Mouse (Mus musculus) lung, postnatal 14 days (tissue): Measurements from ENCODE around the gene Cyp27a1.

Experiments used
- DNase-seq: peaks from one replicate; pipeline ENCODE4 v3.0.0; 2021

Gene Cyp27a1

DNA sequence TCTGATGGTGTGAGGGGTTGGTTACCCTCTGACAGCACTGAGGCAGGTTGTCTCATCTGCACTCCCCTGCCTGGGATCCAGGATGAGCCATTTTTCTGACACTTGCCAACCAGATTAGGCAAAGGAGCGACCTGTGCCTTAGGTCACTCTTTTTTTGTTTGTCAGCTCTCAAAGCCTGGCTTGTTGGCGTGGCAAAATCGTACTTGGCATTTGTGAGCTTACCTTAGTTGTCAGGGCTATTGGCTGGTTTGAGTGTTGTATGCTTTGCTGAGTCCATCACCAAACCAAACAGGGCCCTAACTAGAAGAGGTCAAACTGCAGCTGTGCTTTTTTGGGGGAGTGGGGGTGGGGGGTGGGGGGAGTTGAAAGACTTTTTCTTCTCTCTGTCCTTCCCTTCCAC, 5.9 kb downstream of the Cyp27a1 start:
- no peak for DNase-seq

DNA sequence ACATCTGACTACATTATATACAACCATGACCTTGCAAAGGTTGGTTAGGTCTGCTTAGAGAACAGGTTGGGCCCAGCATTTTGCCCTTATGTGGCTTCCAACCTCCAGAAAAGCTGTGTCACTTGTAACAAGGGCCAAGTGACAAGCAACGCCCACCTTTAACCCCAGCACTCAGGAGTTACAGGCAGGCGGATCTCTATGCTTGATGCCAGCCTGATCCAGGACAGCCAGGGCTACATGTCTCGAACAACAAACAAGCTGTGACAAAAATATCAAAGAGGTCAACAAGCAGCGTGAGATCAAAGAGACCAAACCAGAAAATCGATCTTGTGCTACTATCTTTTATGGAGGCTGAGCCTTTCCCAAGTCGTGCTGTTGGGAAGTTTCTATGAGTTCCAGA, 8.3 kb downstream of the Cyp27a1 start:
- DNase-seq: no peak

DNA sequence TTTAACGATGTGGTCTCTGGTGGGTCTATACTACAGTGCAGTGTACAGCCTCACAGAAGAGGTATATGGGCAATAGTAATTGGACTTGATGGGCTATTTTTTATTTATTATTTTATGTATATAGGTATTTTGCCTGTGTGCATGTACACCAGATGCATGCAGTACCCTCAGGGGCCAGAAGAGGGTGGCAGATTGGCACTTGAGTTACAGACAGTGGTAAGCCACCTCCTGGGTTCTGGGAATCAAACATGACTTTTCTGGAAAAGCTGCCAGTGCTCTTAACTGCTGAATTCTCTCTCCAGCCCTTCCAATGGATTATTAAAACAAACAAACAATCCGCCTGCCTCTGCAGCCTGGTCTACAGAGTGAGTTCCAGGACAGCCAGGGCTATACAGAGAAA, 10.4 kb downstream of the Cyp27a1 start:
- peak; percentile 16 for DNase-seq

DNA sequence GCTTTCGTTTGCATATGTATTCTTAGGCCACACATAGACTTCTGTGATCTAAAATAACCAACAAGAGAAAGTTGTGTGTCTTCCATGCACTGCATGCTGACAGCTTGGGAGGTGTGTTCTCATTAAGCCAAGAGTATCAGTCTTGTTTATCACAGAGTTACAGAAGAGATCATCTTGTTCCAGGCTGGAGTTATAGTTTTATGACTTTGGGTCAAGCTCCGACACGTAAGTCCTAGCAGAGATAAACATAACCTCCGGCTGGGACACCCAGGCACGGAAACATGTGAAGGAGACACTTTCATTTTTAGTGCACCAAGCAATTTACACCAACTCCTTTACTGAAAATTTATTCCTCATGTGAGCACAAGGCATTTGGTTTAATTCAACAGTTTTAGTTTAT, 12.7 kb downstream of the Cyp27a1 start:
- DNase-seq: no peak

DNA sequence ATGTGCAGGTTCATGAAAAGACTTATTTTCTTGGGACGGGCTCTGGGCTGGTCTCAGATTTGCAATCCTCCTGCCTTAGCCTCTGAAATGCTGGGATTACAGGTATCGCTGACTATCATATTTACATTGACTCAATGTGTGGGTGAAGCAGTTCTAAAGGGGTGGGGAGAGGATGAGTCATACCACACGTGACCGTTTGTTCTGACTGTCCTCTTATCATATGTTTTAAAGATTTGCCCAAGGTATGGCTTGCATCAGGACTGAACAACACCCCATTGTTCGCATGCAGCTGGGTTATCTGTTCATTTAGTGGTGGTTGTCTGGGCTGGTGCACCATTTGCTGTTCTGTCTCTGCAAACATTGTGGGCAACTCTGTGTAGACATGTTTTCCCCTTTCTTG, 13.3 kb downstream of the Cyp27a1 start:
- no peak for DNase-seq

DNA sequence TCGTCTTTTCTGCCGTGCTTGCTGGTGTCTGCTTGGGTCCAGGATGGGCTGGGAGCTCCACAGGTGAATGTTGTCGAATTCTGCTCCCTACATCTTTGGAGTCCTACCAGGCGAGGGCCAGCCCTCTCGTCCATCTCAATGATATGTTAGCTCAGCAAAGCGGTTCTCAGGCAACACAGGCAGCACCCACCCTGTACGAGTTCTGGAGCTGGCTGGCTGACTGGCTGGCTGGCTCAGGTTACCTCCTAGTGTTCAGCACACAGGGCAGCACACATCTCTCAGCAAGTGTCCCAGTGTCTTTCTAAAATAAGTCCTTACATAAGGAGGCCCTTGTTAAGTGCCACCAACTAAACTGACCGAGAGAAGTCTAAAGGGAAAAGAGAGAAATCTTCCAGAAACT, 15.1 kb downstream of the Cyp27a1 start:
- DNase-seq: no peak

DNA sequence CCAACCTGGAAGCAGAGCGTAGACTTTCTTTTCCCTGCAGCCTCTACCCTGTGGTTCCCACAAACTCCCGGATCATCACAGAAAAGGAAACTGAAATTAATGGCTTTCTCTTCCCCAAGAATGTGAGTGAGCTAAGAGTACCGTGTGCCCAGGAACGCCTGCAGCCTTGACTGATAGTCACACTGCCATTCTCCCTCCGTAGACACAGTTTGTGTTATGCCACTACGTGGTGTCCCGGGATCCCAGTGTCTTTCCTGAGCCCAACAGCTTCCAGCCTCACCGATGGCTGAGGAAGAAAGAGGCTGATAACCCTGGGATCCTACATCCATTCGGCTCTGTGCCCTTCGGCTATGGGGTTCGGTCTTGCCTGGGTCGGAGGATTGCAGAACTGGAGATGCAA, 23.6 kb downstream of the Cyp27a1 start:
- no peak for DNase-seq

DNA sequence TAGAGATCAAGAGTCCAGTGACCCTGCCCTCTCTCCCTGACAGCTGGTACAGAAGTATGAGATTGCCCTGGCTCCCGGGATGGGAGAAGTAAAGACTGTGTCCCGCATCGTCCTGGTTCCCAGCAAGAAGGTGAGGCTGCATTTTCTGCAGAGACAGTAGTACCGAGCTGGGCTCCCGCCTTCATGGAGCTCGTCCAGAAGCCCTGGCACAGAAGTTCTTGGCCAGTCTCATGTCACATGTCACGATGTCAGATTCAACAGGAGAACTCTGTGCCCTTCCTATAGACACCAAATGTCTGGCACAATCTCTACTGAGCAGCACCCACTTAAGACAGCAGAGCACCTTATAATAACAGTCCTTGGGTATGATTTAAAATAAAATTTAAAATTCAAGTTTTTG, 24.1 kb downstream of the Cyp27a1 start:
- DNase-seq: no peak

DNA sequence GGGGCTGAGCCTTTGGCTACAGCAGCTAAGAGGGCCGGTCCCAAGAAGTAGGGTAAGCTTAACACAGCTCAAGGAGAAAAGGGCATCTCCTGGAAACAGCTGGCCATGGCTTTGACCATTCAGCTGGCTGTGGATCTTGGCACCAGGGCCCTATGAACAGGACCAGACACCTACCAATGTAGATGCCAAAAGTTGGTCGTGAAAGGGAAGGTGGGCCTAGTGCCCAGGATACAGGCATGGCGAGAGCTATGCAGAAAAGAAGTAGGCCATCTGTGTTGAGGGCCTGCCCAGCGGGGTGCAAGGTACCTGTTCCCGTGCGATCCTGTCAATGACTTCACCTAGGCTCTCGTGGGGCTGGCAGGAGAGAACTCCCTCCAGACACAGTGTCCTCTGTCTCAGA, 27.5 kb downstream of the Cyp27a1 start:
- no peak for DNase-seq

DNA sequence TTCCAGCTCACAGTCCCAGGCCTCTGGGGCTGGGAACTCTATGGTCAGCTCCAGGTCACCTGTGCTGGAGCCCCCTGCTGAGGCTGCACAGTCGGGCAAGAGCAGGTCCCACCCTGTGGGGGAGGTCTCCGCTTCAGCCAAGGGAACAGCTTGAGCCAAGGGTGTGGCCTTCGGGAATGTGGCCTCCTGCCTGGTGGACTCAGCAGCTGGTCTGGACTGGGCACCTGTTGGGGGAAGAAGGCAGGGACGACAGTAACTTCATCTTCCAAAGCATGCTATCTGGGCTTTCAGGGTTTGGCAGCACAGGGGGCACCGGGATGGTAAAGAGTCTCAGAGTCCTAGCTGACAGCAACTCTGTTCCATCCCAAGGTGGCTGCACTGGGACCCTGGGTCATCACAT, 34.0 kb downstream of the Cyp27a1 start:
- DNase-seq: no peak

DNA sequence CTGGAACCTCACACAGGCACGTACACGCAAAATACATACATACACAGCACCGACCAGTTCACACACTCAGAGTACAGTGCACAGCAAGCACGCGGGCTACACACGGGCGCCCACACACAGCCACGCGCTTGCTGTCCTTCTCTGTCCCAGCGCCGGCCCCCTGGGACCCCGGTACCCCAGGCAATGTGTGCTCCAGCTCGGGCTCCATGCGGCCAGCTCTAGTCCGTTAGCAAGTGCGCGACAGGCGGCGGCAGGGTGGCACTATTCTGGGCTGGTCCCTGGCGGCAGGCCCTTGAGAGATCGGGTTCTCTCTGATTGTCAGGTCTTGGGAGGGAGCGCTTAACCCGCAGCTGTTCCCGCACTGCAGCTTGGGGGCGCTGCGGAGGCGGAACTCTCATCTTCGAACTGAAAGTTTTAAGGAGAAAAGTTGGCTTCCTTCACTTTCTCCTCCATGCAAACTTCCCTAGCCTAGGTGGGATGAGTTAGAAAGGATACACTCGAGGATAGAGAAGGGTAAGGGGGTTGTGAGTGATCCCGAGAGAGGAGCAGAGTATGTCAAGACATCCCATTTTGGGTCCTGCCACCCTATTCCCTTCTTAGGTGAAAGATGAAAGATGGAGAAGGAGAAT, 35.4 kb downstream of the Cyp27a1 start, which contains the start of gene Prkag3:
Prkag3 (minus strand) TSS at position 579 of the 629 bp plus-strand sequence.
- DNase-seq: peak; percentile 66

DNA sequence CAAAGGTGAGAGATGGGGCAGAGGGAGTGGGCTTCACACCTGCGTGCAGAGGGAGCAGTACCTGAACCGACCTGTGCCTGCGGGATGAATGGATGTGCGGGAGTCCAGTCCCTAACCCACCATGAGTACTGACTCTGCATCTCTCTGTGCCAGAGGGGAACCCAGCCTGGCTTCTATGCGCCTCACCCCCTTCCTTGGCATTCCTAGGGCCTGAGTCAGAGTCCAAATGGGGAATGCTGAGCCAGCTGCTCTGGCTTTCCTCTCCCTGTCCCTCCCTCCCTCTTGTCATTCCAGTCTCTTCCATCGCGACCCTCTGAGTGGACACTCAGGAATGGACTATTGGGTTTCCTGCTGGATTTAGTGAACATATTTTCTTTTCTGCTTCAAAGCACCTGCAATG, 35.9 kb downstream of the Cyp27a1 start:
- DNase-seq: peak; percentile 70

DNA sequence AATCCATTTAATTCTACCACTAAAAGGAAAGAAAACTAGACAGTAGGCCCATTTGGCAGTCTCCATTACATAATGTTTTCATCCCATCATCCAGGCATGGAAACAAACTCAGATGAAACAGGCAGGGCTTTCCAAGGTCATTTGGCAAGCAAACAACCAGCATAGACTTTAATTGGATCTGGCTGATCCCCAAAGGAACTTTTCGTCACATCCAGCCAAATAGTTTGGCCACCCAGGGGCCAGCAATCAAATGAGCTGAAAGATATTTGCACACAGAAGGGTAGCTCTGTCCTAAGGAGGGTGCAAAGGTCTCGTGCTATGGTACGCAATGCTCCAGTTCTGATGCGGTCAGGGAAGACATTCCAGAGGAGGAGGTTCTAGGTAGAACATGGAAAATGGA, 37.3 kb downstream of the Cyp27a1 start:
- peak; percentile 17 for DNase-seq

DNA sequence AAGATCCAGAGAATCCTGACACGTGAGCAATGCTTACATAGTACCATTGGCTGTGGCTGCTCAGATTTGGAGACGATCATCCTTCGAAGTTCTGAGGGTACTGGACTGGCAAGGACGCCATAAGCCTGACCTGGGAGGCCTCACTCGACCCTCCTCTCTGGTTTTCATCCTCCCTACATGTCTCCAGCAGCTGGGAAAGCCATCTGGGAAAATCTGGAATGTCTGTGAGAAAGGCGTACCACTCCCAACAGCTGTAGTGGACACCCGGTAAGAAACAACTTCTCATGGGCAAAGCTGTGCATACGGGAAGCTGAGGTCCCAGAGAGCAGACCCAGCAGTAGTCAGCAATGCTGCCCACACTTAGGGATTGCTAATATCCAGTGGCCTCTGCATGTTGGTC, 38.8 kb downstream of the Cyp27a1 start:
- no peak for DNase-seq

DNA sequence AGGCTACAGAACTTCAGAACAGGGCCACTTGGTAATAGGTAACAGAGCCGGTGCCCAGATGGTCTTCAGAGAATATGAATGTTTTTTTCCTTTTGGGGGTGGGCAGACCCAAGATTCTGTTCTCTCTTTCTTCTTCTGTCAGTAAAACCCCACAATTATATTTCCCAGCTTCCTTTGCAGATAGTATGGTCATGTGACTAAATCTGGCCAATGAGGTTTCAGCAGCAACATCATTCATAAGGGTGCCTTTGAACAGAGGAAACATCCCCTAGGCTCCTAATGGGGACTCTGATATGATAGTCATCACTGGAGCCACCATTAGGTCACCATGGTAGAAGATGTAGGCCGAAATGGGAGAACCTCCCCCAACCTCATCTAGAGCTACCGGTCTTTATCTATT, 39.5 kb downstream of the Cyp27a1 start:
- DNase-seq: no peak

DNA sequence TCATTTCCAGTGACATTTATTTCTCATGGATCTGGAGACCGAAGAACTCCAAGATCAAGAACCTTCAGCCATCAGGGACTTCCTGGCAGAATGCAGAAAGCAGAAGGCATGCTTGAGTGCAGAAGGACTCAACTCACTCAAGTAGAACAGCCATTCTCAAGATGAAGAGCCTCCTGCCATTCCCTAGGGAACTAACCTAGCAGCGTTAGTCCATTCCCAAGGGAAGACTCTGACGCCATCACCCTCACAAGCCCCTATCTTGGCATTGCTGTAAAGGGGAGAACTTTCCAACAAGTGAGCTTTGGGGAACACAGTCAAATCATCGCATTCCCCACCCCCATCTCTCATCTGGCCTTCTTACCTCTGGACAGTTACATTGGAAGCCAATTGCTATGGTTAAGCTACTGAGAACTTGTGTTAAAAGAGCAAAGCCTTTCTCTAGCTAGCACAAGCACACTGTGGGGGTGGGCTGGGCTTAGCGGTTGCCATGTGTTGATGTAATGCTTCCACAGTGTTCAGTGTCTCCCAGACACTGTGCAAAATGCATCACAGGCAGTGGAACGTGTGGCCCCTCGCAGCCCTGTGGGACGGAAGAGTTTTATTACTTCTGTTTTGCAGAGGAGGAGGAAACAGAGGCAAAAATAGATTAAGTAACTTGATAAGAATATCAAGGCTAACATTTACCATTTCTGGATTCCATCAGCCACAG, 40.0 kb downstream of the Cyp27a1 start:
- DNase-seq: no peak

DNA sequence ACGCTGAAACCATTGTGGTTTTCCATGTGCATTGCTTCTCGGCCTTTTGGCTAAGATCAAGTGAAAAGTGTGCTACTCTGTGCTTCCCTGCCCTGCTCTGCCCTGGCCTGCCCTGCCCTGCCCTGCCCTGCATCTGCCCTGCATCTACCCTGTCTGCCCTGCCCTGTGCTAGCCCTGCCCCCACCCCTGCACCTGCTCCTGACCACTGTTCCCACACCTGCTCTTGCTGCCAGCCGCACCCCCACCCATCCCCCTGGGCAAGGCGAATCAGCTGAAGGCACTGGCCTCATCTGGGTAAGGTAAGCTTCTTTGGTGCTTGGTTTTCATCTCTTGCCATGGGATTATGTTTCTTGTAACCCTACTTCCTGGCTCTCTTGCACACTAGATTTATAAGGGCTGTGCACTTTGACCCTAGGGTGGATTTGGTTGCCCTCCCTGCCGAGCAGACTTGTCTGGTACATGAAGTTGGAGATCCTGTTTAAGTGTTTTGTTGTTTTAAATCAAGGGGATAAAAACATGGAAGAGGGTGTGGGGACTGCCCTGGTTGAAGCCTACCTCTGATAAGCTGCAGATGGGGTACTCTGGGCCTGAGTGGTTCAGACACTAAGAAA, 40.9 kb downstream of the Cyp27a1 start:
- DNase-seq: no peak

DNA sequence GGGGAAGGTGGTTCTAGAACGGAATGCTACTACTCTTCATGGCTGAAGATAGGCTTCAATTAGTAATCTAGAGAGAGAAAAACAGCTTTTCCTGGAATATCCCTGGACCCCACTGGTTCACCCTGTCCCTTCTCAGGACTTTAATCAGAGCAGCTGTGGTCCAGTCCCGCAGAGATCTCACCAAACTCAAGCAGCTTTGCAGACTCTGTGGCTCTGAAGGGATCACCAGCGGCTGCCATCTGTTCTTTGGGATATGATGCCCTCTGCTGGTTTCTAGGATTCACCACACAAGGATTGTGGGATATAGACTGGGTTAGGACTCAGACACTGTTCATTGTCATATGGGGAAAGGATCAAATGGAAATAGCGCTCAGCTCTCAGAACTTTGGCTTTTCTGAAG, 46.4 kb downstream of the Cyp27a1 start:
- peak; percentile 59 for DNase-seq

DNA sequence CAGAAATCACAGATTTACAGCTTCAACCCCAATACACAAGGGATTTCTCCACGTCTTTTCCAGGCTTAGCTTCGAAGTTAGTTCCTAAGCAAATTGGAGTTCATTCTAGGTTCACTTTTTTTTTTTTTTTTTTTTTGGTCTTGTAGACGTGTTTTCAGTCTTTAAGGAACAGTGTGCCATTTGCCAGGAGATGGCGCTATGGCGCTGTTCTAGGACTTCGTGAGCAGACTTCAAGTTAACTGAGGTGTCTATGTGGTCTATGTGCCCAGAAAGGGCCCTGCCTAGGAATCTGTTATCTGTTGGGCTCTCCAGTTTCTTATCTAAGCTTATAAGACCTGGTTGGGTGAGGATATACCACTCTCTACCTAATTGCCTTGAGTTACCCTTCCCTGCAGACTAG, 49.7 kb downstream of the Cyp27a1 start:
- DNase-seq: peak; percentile 76

DNA sequence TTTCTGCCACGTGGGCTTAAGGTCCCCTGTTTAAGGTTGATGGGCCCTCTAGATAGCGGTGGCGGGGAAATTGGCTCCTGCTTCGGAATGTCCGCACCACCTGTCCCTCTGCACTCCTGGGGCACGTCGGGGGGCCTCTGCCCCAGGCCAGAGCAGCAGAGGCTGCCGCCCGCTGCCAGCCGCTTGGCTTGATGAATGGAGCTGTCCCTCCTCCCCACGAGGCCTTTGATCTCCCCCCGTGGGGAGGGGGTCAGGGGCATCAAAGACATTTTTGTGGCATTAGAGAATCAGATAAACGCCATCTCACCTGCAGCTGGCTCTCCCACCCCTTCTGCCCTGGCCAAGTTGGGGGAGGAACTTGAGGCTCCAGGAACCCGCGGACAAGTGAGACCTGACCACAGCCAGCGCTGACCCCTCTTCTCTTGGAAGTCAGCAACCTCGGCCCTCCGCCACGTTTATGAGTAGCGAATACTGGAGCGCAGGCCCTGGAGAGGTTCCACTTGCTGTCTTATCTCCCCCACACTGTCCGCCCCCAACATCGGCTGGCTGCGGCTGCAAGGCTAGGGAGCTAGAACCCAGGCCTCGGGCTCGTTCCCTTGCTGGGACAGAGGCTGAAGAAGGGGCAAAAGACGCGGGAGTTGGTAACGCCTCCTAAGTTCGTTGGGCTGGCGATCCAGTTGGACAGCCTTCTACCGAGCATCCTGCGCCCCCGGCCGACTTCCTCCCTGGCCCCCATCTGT, 57.5 kb downstream of the Cyp27a1 start:
- DNase-seq: no peak

DNA sequence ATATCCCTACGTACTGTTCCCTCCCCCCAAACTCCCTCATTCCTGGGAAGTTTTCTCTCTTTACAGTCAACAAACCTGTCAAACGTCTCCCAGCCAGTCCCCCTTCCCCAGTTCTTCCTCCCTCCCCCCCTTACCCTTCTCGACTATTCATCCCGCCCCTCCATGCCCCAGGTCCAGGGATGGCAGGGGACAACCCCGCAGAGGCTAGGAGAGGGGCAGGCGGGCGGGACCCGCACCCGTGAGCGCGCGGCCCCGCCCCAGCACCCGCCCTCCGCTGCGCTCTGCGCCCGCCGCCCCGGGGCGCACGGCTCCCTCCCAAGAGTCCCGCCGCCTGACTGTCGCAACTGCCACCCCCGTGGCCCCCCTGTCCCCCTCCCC, 58.1 kb downstream of the Cyp27a1 start:
- DNase-seq: no peak

DNA sequence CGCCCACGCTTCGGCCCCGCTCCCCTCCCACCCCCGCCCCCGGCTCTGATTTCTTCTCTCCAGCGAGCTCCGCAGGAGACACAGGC, 58.3 kb downstream of the Cyp27a1 start, which contains the start of gene Wnt6:
Wnt6 (plus strand) TSS at position 48 of the 86 bp plus-strand sequence.
- no peak for DNase-seq

DNA sequence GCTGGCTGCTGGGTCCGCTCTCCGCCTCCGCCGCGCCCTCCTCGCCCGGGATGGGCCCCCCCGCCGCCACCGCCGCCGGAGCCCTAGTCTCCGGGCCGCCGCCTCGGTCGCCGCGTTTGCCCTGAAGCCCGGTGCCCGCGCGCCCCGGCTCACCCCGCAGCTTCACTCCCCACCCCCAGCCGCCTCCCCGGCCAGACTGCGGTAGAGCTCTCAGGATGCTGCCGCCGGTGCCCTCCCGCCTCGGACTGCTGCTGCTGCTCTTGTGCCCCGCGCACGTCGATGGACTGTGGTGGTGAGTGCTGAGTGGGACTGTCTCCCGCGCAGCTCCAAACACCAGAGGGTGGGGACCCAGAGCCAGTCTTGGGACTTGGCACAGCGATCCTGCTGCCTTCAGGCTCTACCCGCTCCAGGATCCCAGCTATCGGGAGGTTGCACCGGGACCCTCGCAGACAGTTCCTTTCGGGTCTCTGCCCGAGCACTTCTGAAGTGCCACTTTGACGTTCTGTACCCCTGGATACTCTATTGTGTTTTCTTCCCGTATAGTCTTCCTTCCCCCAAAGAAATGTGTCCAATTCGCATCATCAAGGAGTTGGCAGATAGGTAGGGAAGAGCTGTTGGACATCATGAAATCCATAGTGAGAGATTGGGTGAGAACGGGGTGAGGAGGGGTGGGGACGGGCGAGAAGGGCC, 58.7 kb downstream of the Cyp27a1 start:
- DNase-seq: no peak

DNA sequence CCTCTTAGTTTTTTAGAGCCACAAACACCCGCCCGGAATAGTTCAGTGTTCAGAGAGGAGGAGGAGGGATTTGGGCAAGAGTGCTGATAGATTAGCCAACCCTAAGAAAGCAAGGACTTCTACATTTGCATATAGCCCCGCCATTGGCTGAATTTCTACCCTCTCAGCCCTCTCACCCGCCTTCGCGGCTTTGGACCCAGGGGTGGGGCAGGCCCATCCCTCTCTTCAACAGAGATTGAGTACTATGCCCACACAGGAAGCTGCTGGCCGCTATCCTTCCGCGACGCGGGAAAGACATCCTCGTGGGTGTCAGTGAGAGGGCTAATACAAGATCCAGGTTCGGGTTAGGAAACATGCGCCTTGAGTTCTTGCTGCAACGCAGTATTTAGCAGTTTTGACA, 59.8 kb downstream of the Cyp27a1 start:
- peak; percentile 80 for DNase-seq
